Mouse (Mus musculus) kidney, postnatal 14 days (tissue): ENCODE data around the gene Hoxb5.

ENCODE experiments used
- DNase-seq: peaks from one replicate; pipeline ENCODE4 v3.0.0; 2022; ENCODE audit warnings: mixed read lengths

Gene Hoxb5

GRCm38 (mm10) chr11:96319910-96320309, 16.8 kb downstream of the Hoxb5 start:
- DNase-seq: peak; percentile 77

DNA sequence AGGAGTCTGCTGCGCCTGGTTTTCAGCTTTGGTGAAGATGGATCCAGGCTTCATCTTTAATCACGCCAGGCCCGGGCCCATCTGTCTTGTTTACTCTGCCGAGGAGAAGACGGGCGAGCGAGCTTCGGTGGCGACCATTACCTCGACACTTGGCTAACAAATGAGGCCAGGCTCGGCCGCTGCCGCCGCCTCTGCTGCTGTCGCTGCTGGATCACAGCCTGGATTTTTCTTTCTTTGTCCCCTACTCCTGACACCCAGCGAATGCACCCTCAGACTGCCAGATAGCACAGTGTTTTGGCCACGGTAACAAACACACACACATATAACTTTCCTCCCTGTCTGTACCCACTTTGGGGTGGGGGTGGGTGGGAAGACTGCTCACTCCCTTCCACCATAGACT, 17.6 kb downstream of the Hoxb5 start:
- DNase-seq: no peak

DNA sequence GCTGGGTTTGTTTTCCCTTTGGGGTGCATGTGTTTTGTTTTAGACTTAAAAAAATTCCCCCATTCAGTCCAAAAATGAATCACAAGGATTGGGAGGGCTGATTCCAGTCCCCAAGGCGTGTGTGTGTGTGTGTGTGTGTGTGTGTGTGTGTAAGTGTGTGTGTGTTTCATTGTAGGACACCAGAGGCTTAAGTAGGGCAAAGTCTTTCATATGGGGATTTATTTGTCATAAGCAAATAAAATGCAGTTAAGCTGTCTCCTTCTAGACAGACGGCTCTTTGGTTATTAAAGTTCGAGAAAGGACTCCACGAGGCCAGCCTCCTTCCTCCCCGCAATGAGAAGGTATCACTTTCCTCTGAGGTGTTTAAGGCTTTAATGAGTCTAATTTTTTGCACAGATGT, 18.7 kb downstream of the Hoxb5 start:
- no peak for DNase-seq

GRCm38 (mm10) chr11:96322738-96323137, 19.6 kb downstream of the Hoxb5 start:
- DNase-seq: no peak

DNA sequence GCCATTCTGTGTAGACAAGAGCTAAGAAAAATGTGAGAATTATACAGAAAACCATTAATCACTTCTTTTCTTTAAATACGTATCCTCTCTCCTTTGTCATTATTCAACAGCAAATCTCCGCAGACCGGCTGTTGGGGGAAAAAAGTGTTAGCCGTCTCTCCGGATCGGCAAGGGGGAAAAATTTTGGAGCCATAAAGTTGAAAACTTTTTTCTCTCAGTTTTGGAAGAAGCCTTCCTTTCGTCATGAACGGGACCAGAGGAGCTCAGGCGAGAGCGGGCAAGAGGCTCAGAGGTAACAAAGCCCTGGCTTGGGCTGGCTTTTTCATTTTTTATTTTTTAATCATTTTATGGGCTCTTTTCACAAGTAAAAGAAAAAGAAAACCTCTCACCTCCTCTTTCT, 20.0 kb downstream of the Hoxb5 start, which contains the start of gene Hoxb3:
Hoxb3 (plus strand) TSS at position 173 of the 400 bp plus-strand sequence.
- DNase-seq: no peak

GRCm38 (mm10) chr11:96324125-96324524, 21.0 kb downstream of the Hoxb5 start:
- no peak for DNase-seq

DNA sequence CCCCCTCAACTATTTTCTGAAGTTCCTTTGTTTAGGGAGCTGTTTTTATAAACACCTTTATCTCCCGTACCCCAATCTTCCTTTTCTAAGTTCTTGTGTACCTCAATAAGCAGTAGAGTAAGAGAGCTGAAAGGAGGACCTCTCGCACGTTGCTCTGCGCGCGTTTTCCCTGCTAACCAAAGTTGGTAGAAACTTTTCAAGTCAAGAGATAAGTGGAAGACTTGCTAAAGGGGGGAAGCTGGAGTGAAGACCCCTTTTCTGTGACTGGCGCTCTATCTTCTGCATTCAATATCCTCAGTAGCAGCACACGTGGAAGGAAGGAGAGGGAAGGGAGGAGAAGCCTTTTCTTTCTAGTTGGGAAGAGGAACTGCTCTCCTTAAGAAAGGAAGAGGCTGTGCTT, 21.8 kb downstream of the Hoxb5 start:
- DNase-seq: no peak

DNA sequence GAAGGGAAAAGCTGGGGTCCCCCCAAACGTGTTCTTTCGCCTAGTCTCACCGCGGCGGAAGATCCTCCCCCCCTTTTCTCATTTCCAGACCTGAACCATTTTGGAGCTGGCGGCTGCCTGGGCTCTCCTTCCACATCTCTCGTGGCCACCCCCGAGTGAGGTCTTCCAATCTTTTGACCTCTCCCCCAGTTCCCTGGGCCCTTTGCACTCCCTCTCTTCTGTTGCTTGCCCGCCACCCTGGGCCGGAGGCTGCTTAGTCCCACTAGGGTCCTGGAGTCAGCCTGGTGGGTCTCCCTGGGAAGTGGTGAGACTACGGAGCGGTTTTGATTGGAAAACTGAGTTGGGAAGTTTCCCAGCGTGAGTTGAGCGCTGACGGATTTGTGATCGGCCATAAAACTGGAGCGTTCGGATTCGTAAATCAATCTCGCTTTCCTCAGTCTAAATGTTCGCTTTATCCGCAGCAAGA, 22.6 kb downstream of the Hoxb5 start:
- no peak for DNase-seq

DNA sequence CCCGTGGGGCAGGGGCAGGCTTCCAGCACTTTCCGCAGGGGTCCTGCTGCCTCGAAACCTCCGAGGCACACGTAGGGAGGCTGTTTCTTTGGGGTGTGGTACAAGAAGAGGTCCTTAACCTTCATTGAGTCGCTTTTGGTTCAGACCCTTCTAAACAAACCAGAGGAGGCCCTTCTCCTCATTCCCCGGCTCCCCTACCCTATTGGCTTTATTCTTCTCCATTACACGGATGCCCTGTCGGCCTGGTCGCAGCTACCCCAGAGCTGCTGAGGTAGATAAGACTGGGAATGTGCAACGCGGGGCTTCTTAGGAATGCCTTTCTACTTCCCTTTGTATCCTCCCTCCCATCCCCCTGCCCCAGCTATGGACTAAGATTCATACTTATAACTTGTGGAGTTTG, 23.6 kb downstream of the Hoxb5 start:
- DNase-seq: no peak

DNA sequence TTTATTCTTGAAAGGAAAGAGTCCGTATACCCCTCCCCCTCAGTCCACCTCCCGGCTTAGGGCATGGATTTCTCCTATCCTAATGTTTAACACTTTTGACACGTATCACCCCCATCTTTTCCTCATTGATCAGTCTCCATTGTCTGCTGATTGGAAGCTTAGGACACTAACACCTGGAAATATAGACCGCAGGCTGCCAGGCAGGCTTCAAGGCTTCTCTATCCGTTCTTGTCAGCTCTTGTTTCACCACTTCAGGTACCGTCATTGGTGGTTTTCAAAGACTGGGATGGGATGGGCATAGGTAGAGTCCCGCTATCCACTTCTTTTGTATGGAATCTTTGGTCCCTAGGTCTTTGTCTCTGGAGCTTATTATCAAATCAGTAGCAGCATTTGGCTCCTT, 24.0 kb downstream of the Hoxb5 start:
- no peak for DNase-seq

- DNase-seq: no peak
Observed at GRCm38 (mm10) chr11:96327750-96328149, 24.6 kb downstream of the Hoxb5 start.

DNA sequence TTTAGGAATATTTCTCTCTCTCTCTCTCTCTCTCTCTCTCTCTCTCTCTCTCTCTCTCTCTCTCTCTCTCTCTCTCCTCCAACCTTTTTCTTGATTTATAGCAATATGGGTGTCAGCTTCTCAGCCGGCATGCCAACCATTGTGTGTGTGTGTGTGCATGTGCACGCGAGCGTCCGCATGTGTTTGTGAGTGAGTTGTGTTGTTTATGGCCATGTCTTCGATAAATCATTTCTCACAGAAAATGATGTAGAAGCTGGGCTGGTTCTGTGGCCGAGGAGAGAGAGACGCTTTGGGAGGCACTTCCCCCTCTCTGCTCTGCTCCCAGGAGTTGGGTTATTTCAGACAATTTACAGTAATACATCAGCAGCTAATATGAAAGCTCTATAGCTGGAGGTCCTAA, 25.5 kb downstream of the Hoxb5 start:
- DNase-seq: no peak

DNA sequence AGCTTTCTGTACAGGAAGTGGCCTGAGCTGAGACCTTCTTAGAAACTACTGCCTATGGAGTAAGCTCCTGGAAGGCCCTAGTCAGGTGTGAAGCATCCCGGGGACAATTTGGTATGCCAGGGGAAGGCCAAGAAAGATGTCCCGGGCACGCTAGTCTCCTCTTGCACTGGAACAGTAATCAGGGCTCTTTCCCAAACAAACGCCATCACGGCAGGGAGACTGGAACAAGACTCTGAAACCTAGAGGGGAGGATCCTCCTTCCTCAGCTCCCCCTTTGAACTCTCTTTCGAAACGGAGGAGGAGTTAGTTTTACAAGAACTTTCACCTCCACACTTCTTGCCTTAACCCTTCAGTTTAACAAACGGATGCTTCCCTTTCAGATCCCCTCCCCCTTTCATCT, 29.0 kb downstream of the Hoxb5 start:
- no peak for DNase-seq

GRCm38 (mm10) chr11:96332618-96333032, 29.5 kb downstream of the Hoxb5 start:
- DNase-seq: no peak

- DNase-seq: no peak
Observed at GRCm38 (mm10) chr11:96333241-96334001, 30.3 kb downstream of the Hoxb5 start.

DNA sequence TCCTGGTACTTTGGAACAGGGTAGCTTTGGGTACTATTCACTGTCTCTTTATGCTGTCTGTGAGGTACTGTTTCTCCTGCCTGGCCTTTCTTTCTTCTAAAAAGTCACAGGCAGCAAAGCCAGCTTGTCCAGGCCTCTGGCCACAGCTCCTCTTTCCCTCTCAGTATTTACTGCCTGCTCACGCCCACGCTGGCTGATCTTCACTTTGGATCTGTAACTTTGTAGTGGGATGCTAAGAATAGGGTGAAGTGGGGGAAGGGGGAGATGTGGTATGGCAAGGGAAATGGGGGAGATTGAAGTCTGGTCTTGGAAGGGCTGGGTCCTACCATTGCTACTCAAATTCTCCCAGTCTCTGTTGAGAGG, 30.8 kb downstream of the Hoxb5 start:
- DNase-seq: no peak

GRCm38 (mm10) chr11:96334998-96335397, 31.9 kb downstream of the Hoxb5 start:
- no peak for DNase-seq

GRCm38 (mm10) chr11:96336597-96336996, 33.5 kb downstream of the Hoxb5 start:
- no peak for DNase-seq

- no peak for DNase-seq
Observed at GRCm38 (mm10) chr11:96337026-96337425, 33.9 kb downstream of the Hoxb5 start.

DNA sequence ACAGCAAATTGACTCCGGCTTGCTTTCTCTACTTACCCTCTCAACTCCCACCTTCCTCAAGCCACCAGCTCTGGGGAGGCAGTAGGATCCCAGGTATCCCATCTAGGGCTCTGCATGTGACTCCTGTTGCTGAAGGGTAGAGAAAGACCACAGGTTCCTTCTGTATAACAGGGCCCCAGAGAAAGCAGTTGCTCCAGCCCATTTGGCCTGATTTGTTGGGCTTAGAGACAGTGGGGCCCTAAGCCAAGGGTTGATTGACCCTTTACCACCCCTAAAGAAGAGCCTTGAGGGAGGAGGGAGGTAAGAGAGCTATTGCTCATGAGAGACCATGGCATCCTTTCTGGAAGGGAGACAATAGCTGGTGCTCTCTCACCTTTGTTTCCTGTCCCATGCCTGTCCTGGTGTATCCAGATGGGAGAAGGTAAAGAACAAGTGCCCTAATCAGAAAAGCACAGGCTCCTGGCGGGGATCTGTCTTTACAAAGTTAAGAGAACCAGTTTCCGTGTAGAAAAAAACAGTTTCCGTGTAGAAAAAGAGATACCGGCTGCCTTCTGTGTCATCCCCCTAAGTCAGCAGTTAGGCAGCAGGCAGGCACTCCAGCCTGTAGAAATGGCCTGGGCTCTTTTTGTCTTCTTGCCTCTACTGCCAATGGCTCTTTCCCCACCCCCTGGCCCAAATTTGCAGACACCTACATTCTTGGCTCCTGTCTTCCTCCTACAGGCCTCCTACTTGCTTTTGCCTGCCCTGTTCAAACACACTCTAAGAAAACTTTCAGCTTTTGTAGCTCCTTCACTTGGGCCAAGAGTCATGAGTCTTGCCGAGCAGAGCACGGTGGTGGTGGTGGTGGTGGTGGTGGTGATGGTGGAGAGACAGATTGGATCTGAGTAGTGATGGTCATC, 36.1 kb downstream of the Hoxb5 start:
- no peak for DNase-seq

GRCm38 (mm10) chr11:96340698-96341365, 37.7 kb downstream of the Hoxb5 start:
- peak; percentile 70 for DNase-seq

- peak; percentile 77 for DNase-seq
Observed at GRCm38 (mm10) chr11:96341701-96342575, 38.8 kb downstream of the Hoxb5 start.
